Mouse (Mus musculus): ENCODE results near the gene Olfr1432.
"Not testable (repeated sequence)": the region's sequence is repeated elsewhere in the genome, so short reads cannot be mapped to it uniquely, and the experiment has no call there.

Olfr1432 gene

GRCm38 (mm10) chr19:12232496-12232895 lies at the start of gene Olfr1432:
Gene Olfr1432 (minus strand): TSS chr19:12232596.
- not testable (repeated sequence) for DNase-seq (ENCODE audit: low read depth, low spot score)

DNA sequence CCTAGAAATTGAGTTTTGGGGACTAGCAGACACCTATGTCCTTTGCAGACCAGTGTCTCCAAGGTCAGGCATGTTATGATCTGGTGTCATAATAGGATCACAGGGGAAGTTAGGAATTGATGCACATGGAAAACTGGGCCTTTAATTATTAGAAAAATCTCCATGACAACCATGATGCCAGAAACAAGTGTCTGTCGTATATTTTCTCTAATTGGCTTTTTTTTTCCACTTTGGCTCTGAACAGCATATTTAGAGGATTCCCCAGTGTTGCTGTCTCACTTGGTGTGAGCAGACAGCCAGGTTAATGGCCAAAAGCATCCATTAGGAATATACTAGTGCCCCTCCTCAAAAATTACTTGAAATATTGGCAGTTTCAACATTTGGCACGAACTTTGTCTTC lies 47.2 kb upstream of the Olfr1432 start, which contains the start of gene Olfr1434:
Gene Olfr1434, plus strand, starts transcription at position 301 of the 400 bp plus-strand sequence.
- DNase-seq (ENCODE audit: low read depth, low spot score), result no peak

- no peak for DNase-seq (ENCODE audit: low read depth, low spot score)
These were observed 28.3 kb upstream of the Olfr1432 start, which contains the start of gene Olfr235 for GRCm38 (mm10) chr19:12260732-12261131. Gene Olfr235 (plus strand): TSS chr19:12261032.

GRCm38 (mm10) chr19:12241559-12241958 lies 9.2 kb upstream of the Olfr1432 start, which contains the start of gene Olfr262:
Gene Olfr262 (minus strand): TSS chr19:12241659.
- DNase-seq (ENCODE audit: low read depth, low spot score), result no peak

DNA sequence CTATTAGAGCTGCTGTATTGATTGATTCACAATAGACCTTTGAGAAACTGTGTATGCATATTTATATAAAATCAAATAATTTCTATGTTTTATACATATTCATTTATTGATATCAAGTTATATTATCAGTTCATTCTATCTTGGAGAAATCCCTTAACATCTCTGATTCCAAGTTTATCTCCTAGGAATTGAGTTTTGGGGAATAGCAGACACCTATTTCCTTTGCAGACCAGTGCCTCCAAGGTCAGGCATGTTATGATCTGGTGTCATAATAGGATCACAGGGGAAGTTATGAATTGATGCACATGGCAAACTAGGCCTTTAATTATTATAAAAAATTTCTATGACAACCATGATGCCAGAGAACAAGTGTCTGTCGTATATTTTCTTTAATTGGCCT lies 32.1 kb downstream of the Olfr1432 start, which contains the start of gene Olfr1431:
Gene Olfr1431, plus strand, starts transcription at position 301 of the 400 bp plus-strand sequence.
- DNase-seq (ENCODE audit: low read depth, low spot score), result no peak

GRCm38 (mm10) chr19:12199076-12199475 lies 33.3 kb downstream of the Olfr1432 start:
- not testable (repeated sequence) for DNase-seq (ENCODE audit: low read depth, low spot score)
